Mouse (Mus musculus) kidney, adult 2 months (tissue): ENCODE results near the gene Gh.

ENCODE experiments used
- CTCF ChIP-seq: fragments of 200-500 bp; conservative IDR thresholded peaks from 2 replicates; pipeline ENCODE4 v1.5.1; 2011; ENCODE audit warnings: low read depth, mild to moderate bottlenecking, control low read depth, low read length, moderate library complexity, mixed read lengths; ENCODE audit not compliant: insufficient read depth, insufficient read length
- POLR2A ChIP-seq: fragments of 200-500 bp; IDR thresholded peaks from one replicate; pipeline ENCODE4 v1.6.1; 2011; ENCODE audit warnings: low read depth, low read length, control low read depth

DNA sequence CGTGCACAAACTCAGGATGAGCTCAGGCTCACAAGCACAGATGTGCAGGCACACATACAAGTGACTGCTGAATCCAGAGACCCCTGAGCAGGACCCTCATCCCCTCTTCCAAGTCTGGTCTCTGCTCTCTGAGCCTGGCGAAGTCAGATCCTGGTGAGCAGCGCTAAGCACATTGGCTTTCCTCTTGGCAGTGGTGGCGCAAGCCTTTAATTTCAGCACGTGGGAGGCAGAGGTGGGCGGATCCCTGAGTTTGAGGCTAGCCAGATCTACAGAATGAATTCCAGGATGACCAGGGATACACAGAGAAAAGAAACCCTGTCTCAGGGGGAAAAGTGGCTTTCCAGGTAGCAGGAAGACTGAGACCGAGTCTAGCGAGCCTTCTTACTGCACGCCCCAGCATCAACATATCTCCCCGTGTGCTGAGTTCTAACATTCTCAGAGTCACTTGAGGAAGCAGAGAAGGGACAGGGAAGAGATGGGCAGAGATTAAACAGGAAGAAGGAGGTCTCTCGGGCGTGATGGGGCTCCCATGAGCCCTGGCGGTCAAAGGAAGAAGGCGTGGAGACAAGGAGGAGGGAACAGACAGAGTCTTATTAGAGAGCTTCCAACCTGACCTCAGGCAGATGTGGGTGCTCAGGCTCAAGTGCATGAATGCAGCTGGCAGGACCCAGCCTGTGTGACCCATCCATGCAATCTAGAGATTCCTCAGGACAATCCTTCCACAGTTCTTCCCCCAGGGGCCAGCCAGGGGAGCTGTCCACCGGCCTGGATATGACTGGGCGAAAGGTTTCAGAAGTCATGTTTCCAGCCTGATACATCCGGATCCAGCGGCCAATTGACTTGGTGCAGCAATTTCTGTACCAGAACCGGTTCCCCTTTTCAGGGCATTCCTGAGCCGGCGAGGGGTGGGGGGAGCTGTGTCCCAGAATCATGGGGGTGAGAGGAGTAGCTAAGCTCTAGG lies 17.0 kb upstream of the Gh start:
- TF ChIP-seq POLR2A (no peak), CTCF (no peak)
